Mouse (Mus musculus): ENCODE results near the gene Cpox.
"Not testable (repeated sequence)": the region's sequence is repeated elsewhere in the genome, so short reads cannot be mapped to it uniquely, and the experiment has no call there.

The Cpox gene

DNA sequence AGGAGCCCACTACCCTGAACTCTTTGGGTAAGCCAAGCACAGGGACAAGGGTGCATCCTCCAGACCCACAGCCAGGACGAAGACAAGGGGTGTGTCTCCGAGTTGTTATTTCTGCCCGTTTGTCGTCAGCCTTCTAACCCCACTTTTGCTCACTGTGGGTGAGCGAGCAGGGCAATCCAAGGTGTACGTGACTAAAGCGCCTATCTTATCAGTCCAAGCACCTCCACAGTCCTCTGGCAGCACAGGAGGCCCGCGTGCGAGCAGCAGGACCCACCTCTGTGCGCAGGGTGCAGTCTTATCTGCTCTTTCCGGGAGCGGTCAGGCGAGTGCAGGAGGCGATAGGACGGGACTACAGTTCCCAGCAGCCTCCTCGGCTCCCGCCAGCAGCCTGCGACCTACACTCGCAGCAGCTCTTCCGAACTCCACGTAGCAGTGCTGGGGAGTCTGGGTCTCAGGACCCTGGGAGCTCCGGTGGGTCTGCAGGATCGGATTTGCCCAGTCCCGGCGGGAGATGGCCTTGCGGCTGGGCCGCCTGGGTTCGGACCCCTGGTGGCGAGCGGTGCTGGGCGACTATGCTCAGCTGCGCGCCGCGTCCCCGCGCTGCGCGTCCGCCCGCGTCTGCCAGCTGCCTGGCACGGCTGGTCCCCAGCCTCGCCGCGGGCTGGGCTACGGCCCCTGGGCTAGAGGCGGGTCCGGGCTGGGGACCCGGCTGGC is at the start of gene Cpox:
Cpox (plus strand) TSS at position 376 of the 714 bp plus-strand sequence.
- DNase-seq (ENCODE audit: low spot score) = peak; percentile 91

DNA sequence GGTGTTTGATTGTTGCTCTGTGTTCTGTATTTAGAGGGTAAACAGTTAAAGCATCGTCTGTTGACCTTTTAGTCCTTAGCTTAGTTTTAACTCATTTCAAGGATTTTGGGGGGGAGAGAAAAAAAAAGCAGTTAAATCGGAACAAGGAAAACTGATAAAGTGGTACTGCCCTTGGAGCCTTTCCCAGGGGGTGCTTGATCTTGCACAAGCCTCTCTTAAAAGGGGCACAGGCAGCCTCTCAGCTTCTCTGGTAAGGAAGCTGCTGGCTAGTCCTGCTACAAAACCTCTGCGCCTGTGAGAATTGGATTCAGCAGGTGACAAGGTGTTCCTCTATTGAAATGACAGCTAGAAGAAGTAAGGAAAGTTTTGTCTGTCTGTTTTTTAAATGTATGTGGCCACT is 47.7 kb upstream of the Cpox start:
- no peak for DNase-seq (ENCODE audit: low spot score)

- no peak for DNase-seq (ENCODE audit: low spot score)
Measured at GRCm38 (mm10) chr16:58623114-58623513, 47.0 kb upstream of the Cpox start.

DNA sequence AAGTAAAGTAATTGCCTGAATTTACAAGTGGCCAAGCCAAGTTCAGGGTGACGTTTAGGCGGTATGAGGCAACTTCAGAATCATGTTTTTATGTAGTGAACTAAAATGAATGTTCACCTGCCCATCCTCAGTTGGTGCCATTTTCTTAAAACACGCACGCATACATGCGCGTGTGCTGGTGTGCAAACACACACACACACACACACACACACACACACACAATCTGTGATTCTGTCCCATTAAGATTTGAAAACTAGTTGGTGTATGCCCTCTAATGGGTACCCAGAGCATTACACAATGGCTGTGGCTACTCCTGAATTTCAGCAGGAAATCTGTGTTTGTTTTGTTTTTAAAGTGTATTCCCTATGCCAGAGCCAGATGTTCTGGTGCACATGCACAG is 46.1 kb upstream of the Cpox start:
- DNase-seq (ENCODE audit: low spot score) = peak; percentile 43

- DNase-seq (ENCODE audit: low spot score) = no peak
Measured at GRCm38 (mm10) chr16:58627597-58628335, 42.3 kb upstream of the Cpox start.

DNA sequence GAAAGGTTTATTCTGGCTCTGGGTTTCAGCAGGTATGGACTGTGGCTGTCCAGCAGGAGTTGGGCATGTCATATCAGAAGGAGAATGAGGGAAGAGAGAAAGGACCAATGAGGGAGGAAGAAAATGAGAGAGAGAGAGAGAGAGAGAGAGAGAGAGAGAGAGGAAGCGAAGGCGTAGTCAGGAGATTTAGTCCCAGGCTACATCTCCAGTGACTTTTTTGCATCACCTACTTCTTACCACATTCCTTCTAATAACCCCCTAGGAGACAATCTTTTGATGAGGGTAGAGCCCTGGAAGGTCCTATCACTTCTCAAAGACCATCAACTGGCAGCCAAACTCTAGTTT is 41.8 kb upstream of the Cpox start:
- DNase-seq (ENCODE audit: low spot score) = no peak

DNA sequence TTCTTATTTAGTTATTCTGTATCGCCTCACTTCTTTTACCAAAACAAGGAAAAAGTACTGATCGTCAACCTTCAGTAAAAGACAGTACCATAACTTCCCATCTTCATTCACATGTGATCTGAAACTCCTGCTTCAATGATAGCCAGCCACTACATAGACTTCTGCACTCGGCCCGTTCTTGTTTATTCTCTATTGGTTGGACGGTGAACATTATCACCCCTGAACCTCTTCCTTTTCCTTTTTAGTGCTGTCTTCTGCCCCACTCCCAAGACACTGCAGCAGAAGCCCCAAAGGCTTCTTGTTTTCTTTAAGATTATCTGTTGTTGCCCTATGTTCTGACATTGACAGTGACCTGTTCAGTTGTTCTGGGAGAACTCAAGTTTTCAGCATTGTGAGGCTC is 41.1 kb upstream of the Cpox start:
- DNase-seq (ENCODE audit: low spot score) = no peak

DNA sequence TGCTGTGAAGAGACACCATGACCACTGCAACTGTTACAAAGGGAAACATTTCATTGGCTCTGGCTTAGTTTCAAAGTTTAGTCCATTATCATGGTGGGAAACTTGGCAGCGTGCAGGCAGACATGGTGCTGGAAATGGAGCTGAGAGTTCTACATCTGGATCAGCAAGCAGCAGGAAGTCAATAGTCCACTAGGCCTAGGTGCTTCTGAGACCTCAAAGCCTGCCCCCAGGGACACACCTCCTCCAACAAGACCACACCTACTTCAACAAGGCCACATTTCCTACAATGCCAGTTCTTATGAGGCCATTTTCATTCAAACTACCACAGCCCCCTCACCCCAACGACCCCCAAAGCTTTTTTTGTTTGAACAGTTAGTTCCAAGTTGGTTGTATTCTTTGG is 40.4 kb upstream of the Cpox start:
- no peak for DNase-seq (ENCODE audit: low spot score)

GRCm38 (mm10) chr16:58635866-58636265 is 34.2 kb upstream of the Cpox start:
- DNase-seq (ENCODE audit: low spot score) = no peak

GRCm38 (mm10) chr16:58637448-58637847 is 32.6 kb upstream of the Cpox start:
- no peak for DNase-seq (ENCODE audit: low spot score)

DNA sequence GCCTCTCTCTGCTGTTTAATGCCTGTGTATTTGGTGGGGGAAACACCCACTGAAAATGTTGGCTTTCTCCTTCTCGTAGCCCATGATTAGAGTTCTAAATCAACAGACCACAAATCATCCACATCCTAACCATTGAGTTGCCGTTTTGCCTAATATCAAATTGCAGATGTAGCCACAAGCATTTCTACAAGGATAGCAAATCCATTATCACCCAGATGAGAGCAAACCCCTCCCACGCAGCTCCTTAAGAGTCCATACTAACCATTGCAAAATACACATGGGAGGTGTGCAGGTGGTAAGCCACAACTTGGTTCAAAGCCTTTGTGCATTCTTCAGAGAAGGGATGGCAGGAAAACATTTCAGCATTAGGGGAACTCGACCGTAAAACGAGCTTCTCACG is 32.1 kb upstream of the Cpox start:
- no peak for DNase-seq (ENCODE audit: low spot score)

GRCm38 (mm10) chr16:58638689-58639175 is 31.4 kb upstream of the Cpox start, which contains the start of gene E330017A01Rik:
Gene E330017A01Rik, minus strand, starts transcription at chr16:58638739.
- DNase-seq (ENCODE audit: low spot score) = no peak

GRCm38 (mm10) chr16:58649979-58650378 is 20.1 kb upstream of the Cpox start:
- no peak for DNase-seq (ENCODE audit: low spot score)

DNA sequence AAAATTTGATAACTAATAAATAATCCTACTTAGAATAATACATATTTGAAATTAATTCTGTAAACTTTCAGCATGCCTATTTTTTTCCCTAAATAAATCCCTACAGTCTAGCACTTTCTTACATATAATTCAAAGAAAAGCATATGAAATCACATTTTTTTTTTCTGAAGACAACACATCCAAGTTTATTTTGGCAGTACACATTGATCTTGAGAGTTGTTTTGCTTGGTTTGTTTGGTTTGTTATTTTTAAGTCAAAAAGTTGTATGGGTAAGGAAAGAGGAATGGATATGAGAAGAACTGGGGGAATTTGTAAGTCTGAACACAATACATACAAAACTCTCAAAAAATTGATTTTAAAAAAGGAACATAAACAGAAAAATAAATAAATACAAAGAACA is 14.3 kb upstream of the Cpox start:
- no peak for DNase-seq (ENCODE audit: low spot score)

DNA sequence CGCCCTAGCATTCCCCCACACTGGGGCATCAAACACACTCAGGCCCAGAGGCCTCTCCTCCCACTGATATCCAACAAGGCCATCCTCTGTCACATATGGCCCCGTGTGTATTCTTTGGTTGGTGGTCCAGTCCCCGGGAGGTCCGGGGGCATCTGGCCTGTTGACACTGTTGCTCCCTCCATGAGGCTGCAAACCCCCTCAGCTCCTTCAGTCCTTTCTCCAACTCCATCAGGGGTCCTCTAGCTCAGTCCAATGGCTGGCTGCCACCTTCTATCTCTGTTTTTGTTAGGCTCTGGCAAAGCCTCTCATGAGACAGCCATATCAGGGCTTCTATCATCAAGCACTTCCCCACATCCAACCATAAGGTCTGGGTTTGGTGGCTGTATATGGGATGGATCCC is 13.6 kb upstream of the Cpox start:
- no peak for DNase-seq (ENCODE audit: low spot score)

- DNase-seq (ENCODE audit: low spot score) = no peak
Measured at GRCm38 (mm10) chr16:58658668-58659067, 11.4 kb upstream of the Cpox start.

DNA sequence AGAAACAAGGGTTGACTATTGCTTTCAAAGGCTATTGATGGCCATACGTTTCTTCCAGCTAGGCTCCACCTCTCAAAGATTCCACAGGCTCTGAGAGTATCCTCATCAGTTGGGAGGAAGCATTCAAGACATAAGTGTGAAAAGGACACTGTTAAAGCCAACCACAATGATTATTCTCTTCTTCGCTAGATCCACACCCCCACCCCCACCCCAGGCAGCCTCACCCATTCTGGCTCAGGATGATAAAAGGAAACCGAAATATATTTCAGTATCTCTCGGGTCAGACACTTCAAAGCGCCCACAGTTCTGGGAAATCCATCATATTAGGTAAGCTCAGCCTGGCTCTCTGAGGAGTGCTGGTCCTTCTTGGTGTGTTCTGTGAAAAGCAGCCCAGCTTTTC is 8.3 kb upstream of the Cpox start:
- DNase-seq (ENCODE audit: low spot score) = no peak

GRCm38 (mm10) chr16:58662287-58662791 is 7.8 kb upstream of the Cpox start:
- DNase-seq (ENCODE audit: low spot score) = no peak

- no peak for DNase-seq (ENCODE audit: low spot score)
Measured at GRCm38 (mm10) chr16:58663021-58663420, 7.1 kb upstream of the Cpox start.

- DNase-seq (ENCODE audit: low spot score) = no peak
Measured at GRCm38 (mm10) chr16:58663816-58664215, 6.3 kb upstream of the Cpox start.

- not testable (repeated sequence) for DNase-seq (ENCODE audit: low spot score)
Measured at GRCm38 (mm10) chr16:58665137-58665536, 5.0 kb upstream of the Cpox start.

DNA sequence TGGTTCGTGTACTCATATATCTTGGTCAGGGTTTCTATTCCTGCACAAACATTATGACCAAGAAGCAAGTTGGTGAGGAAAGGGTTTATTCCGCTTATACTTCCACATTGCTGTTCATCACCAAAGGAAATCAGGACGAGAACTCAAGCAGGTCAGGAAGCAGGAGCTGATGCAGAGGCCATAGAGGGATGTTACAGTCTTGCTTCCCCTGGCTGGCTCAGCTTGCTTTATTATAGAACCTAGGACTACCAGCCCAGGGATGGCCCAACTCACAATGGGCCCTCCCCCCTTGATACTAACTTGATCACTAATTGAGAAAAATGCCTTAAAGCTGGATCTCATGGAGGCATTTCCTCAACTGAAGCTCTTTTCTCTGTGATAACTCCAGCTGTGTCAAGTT is 3.4 kb upstream of the Cpox start:
- DNase-seq (ENCODE audit: low spot score) = not testable (repeated sequence)

DNA sequence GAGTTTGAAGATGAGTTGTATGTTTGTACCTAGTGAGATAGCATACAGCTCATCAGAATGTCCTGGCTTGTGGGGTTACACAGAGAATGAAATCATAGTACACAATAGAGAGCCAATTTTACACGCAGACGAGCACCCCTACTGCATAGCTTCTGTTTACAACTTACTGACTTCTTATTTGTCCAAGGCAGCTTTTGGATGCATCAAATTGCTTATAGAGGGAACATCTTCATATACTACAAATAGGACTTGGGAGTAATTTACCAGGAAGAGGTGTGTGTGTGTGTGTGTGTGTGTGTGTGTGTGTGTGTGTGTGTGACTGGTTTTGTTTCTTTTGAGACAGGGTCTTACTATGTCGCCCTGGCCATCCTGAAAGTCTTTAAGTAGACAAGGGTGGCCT is 1.5 kb upstream of the Cpox start:
- no peak for DNase-seq (ENCODE audit: low spot score)

All from embryo, embryonic 10 days (tissue).